Mouse (Mus musculus) central nervous system, embryonic 11.5 days (tissue): ENCODE results near the gene Olfr548-ps1. TPM values are rescaled to one million over a fixed set of nuclear protein-coding genes. Genes with fewer than 3 reads are reported as not detected.

Source experiments
- polyA plus RNA-seq: library from polyadenylated mRNA; depleted of rRNA; stranded (reverse); fragments of >200 nt; gene quantifications from 2 replicates; pipeline ENCODE4 v1.2.3, GENCODE M21; 2012; rRNA removed

The Olfr548-ps1 gene
- 0.01 TPM in 1 of 2 replicates, not detected in the other for polyA plus RNA-seq

GRCm38 (mm10) chr7:102540596-102540995, at the start of gene Olfr548-ps1:
TSS of gene Olfr548-ps1 (plus strand) at chr7:102540896.

GRCm38 (mm10) chr7:102499473-102499872, 41.2 kb upstream of the Olfr548-ps1 start, which contains the start of gene Olfr545:
TSS of gene Olfr545 (minus strand) at chr7:102499573.

GRCm38 (mm10) chr7:102534449-102534848, 6.2 kb upstream of the Olfr548-ps1 start, which contains the start of gene Olfr547:
TSS of gene Olfr547 (plus strand) at chr7:102534749.

GRCm38 (mm10) chr7:102549570-102549969, 8.9 kb downstream of the Olfr548-ps1 start, which contains the start of gene Olfr549:
TSS of gene Olfr549 (plus strand) at chr7:102549870.

GRCm38 (mm10) chr7:102564999-102565997, 24.6 kb downstream of the Olfr548-ps1 start, which contains the start of gene Trim21:
TSS of gene Trim21 (minus strand) at chr7:102565486.

GRCm38 (mm10) chr7:102571142-102571541, 30.4 kb downstream of the Olfr548-ps1 start, which contains the start of gene Olfr550:
TSS of gene Olfr550 (plus strand) at chr7:102571442.

GRCm38 (mm10) chr7:102591786-102592185, 51.1 kb downstream of the Olfr548-ps1 start, which contains the start of gene Olfr551:
TSS of gene Olfr551 (minus strand) at chr7:102591886.

Other genes starting within 250 kb of the Olfr548-ps1 start
- 159 and 361 TPM in 2 replicates for gene Rrm1, start 99.2 kb upstream of the Olfr548-ps1 start, polyA plus RNA-seq
- not detected in 2 replicates for gene Olfr543, start 59.2 kb upstream of the Olfr548-ps1 start, polyA plus RNA-seq
- not detected in 2 replicates for gene Olfr544, start 52.6 kb upstream of the Olfr548-ps1 start, polyA plus RNA-seq
- not detected in 2 replicates for gene Olfr545, start 41.3 kb upstream of the Olfr548-ps1 start, polyA plus RNA-seq
- gene Olfr547, start 6.1 kb upstream of the Olfr548-ps1 start, polyA plus RNA-seq = not detected in 2 replicates
- not detected in 2 replicates for gene Olfr549, start 9.0 kb downstream of the Olfr548-ps1 start, polyA plus RNA-seq
- 4.2 and 5.1 TPM in 2 replicates for gene Trim21, start 24.6 kb downstream of the Olfr548-ps1 start, polyA plus RNA-seq
- gene Olfr550, start 30.5 kb downstream of the Olfr548-ps1 start, polyA plus RNA-seq = not detected in 2 replicates
- not detected in 2 replicates for gene Olfr551, start 51.0 kb downstream of the Olfr548-ps1 start, polyA plus RNA-seq
- gene Olfr552, start 56.9 kb downstream of the Olfr548-ps1 start, polyA plus RNA-seq = not detected in 2 replicates
- gene Olfr553, start 77.3 kb downstream of the Olfr548-ps1 start, polyA plus RNA-seq = not detected in 2 replicates
- not detected in 2 replicates for gene Olfr554, start 97.5 kb downstream of the Olfr548-ps1 start, polyA plus RNA-seq
- gene Olfr555, start 117.9 kb downstream of the Olfr548-ps1 start, polyA plus RNA-seq = not detected in 2 replicates
- gene Olfr556, start 124.0 kb downstream of the Olfr548-ps1 start, polyA plus RNA-seq = not detected in 2 replicates
- 20.2 and 24.8 TPM in 2 replicates for gene Trim68, start 146.4 kb downstream of the Olfr548-ps1 start, polyA plus RNA-seq
- gene Olfr557, start 155.0 kb downstream of the Olfr548-ps1 start, polyA plus RNA-seq = 0.06 TPM in 1 of 2 replicates, not detected in the other
- gene Olfr558, start 161.3 kb downstream of the Olfr548-ps1 start, polyA plus RNA-seq = 0.04 and 0.21 TPM in 2 replicates
- not detected in 2 replicates for gene Olfr33, start 178.2 kb downstream of the Olfr548-ps1 start, polyA plus RNA-seq
- not detected in 2 replicates for gene Olfr559, start 186.6 kb downstream of the Olfr548-ps1 start, polyA plus RNA-seq
- gene Olfr560, start 218.5 kb downstream of the Olfr548-ps1 start, polyA plus RNA-seq = not detected in 2 replicates
- gene Olfr78, start 218.6 kb downstream of the Olfr548-ps1 start, polyA plus RNA-seq = 0.06 and 0.15 TPM in 2 replicates
- gene Olfr561, start 230.3 kb downstream of the Olfr548-ps1 start, polyA plus RNA-seq = 0.05 TPM in 1 of 2 replicates, not detected in the other